Mouse (Mus musculus): ENCODE data around the gene Cactin. TPM values are rescaled to one million over a fixed set of nuclear protein-coding genes. Genes with fewer than 3 reads are reported as not detected.

Gene Cactin
- total RNA-seq, 1 experiment from 2014 or later, result 35.1 TPM

DNA sequence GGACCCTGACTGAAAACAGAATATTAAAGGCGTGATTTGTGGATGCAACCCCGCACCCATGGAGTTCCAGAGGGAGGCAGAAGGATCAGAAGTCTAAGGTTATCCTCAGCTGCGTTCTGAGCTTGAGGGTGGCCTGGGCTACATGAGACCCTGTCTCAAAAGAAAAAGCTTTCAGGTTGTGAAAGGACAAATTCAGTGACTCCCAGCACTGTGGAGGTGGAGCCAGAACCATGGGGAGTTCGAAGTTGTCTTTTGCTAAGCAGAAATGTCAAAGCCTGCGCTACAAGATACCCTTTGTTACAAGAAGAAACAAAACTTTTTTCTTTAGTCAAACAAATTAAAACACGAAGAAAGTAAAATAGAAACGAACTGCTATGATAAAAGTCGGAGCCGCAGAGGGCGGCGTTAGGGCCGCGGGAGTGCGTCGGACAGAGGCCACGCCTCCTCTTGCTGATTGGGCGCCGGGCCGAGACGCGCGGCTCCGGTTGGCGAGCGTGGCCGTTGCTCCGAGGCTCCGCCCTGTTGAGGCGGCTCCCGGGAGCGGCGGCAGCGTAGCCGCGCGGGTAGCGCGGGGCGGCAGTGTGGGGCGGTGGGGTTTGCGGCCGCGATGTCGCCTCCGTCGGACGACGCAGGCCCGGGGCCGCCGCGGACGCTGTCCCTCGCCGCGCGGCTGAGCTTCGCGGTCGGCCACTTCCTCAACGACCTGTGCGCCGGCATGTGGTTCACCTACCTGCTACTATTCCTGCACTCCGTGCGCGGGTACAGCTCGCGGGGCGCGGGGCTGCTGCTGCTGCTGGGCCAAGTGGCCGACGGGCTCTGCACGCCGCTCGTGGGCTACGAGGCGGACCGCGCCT, 36.3 kb downstream of the Cactin start, which contains the start of gene Mfsd12:
Gene Mfsd12 (plus strand): TSS at position 501 of the 854 bp plus-strand sequence.
- peak; percentile 63 for ATAC-seq (replicated peaks; ENCODE audit: low read depth, poor library complexity, severe bottlenecking)

DNA sequence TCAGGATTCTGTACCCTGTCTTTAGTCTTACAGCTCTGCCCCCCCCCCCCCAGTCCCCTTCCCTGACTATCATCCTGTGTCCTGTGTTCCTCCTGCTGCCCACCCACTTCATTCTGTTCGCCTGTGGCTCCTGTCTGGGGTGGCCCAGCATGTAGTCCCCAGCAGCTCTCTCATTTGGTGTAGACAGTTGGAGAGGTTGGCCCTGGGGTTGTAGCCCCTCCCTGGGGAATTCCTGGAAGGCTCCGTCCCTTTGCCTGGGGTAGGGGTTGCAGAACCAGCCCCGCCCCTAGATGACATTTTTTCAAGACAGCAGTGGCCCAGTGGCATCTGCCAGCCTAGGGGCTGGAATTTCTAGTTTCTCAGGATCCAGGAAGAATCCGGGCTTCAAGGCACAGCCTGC, 37.3 kb downstream of the Cactin start:
- no peak for ATAC-seq (replicated peaks; ENCODE audit: low read depth, poor library complexity, severe bottlenecking)

DNA sequence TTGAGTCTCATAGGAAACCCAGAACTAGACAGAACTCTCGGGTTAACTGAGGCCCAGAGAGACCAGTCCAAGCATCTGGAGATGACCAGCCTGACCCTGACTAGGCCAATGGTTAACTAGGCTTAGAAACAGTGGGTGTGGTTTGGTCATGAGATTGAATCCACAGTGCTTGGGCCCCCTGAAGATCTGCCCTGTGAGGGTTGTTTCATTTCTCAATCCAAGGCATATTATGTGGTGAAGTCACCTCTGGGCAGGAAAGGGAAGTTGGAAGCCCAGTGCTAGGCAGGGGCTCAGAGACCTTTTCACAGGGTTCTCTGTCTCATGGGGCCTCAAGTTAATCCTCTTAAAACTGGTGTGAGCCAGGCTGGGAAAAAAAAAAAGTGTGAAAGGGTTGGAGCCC, 37.9 kb downstream of the Cactin start:
- ATAC-seq (replicated peaks; ENCODE audit: low read depth, poor library complexity, severe bottlenecking), result peak; percentile 50

DNA sequence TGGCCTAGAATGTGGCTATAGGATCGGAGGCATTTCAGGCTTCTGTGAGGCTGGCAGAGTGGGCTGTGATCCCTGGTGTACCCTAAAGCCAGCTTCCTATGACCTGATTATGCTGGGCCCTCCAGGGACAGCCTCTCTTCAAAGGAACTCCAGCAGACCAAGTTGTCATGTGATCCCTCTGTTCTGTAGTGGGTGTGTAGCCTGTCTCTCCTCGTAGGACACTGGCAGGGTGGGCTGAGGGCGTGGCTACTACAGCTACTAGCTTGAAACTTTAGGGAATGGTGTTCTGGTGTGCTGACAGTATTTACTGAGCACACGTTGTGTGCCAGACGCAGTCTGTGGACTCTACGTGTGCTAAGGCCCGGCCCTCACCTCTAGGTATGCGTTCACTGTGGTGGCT, 39.8 kb downstream of the Cactin start:
- no peak for ATAC-seq (replicated peaks; ENCODE audit: low read depth, poor library complexity, severe bottlenecking)

DNA sequence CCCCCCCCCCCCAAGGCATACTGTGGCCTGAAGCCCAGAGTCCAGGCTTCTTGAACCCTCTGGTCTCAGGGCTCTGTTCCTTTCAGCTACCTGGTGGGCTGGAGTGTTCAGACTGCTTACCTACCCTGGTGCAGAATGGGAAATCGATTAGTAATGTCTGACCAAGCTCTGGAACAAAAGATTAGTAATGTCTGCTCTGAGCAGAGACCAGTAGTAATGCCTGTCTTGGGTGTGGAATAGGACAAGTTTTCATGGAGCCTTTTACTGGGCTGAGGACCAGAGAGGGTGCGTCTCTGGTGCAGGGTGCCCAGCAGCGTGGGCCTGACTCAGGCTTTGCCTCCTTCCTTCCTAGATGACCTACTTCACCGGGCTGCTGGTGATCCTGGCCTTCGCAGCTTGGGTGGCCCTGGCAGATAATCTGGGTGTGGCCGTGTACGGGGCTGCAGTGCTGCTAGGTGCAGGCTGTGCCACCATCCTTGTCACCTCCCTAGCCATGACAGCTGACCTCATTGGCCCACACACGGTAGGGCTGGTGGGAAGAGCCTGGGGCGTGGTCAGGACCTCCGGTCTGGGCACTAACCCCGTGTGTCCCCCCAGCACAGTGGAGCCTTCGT, 41.5 kb downstream of the Cactin start:
- no peak for ATAC-seq (replicated peaks; ENCODE audit: low read depth, poor library complexity, severe bottlenecking)

DNA sequence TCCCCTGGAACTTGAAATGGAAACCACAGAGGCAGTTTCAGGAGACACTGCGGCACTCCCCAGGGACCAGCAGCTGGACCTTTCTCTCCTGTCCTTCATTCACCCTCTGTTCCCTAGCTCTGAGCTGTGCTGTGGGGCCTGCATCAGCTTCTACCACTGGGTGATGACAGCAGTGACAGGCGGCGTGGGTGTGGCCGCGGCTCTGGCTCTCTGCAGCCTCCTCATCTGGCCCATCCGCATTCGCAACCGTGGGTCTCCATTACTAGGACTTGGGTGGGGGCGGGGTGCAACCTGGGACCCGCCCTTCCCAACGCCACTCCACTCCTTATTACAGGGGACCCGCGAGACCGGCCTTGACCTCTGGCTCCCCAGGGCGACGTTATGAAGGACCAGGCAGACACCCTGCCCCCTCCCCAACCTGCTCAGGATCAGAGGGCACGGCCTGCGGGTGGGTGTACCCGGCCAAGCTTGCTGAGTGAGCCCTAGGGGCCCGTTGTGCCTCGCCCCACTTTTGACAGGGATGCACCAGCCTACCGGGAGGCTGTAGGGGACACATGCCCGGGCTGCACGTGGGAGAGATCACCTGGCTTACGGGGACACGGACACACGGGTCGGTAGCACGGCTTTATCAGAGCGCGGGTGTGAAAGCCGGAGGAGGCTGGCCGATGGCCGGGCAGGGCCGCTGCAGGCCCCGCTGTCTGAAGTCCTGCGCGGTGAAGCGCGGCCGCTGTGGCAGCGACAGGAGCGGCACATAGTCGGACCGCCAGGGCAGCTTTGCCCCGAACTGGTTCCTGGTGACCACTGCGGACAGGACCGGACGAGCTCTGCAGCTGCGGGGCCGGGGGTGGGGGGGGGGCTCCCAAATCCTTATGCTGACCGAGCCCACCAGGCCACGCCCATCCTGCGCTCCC, 42.8 kb downstream of the Cactin start:
- no peak for ATAC-seq (replicated peaks; ENCODE audit: low read depth, poor library complexity, severe bottlenecking)

DNA sequence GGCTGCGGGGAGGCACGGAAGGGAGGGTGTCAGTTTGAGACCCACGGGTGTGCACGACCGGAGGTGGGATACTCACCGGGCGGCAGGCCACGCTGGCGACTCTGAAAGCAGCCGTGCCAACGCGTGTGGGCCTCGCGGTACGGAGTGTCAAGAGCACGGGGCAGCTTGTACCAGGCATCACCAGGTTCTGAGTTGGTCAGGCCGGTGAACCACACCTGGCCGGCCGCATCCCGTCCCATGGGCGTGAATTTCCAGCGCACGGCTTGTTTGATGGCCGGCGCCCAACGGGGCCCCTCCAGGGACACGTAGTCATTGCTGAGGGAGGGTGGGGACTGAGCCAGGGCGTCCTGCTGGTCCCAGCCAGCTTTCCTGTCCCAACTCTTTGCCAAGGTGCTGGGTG, 43.8 kb downstream of the Cactin start:
- ATAC-seq (replicated peaks; ENCODE audit: low read depth, poor library complexity, severe bottlenecking), result no peak

DNA sequence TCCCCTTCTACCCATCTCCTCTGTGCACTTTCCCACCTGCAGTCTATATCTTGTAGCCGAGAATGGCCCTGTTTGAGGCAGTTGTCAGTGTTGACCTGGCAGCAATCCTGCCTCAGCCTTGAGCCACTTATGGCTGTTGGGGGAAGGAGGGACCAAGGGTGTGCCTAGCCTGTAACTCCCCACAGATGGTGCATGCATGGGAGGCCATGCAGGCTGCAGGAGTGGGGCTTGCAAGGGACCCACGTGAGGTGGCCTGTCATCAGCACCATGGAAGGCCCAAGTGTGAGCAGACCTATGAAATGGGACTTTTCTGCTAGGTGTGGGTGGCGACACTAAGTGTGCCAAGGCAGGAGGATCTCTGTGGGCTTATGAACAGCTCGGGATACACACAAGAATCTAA, 44.2 kb downstream of the Cactin start:
- no peak for ATAC-seq (replicated peaks; ENCODE audit: low read depth, poor library complexity, severe bottlenecking)

DNA sequence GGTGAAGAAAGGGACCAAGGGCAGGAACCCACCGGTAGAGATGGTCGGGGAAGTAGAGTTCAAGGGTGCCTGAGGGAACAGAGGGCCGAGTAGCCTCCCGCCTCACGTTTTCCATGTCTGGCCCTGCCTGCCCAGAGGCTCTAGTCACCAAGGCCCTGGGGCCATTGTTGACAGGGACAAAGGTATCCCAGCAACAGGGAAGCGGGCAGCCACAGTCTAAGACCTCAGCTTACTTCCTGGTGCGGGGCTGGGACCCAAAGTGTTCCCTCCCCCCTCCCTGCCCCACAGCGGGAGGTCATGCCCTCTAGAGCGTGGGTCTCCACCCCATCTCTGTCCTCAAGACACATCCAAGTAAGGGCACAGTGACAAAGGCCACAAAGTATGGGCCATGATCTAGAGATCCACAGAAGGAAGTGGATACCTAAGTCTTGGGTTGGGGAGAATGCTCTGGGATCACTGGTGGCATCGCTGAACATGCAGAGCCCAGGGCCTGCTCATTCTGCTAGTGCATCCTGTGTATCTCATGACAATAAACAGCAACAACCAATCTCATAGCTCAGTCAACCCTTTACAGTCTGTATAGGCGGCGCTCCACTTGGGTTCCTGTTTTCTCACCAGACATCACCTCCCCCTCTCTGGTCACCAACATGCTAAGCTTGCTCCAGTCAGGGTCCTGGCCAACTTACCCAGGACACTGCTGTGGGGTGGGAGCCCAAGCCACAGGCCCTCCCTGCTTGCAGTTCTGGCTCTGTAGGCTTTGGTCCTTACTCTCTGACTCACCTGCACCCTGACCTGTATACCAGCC, 45.0 kb downstream of the Cactin start, which contains the start of gene 4930404N11Rik:
Gene 4930404N11Rik (minus strand): TSS at position 145 of the 805 bp plus-strand sequence.
- ATAC-seq (replicated peaks; ENCODE audit: low read depth, poor library complexity, severe bottlenecking), result peak; percentile 29

DNA sequence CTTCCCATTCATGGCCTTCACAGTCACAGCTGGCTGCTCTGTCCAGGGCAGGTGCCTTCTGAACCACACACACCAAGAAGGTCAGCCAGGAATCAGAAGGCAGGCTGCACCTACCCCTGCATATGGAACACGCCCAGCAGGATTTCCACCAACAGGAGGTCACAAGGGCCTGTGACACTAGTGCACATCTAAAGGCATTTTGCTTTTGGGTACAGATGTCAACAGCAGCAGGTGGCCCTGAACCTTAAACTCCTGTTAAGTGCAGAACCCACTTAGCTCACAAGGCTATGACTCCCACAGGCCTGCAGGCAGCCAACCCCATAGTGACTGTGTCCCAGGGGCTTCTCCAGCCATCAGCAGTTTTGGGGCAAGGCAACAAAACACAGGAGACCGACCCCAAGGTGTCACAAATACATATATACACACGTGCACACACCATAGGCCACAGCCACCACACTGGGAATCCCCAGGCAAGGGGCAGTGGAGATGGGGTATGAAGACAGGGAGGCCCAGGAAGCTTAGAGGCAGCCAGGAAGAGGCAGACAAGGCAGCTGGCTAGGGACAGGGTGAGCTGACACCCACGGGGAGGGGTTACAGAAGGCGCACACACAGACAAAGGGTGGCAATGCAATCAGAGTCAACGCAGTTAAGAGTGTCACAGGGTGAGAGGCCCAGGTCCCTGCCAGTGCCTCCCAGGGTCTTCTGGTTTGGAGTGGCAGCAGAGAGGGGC, 45.7 kb downstream of the Cactin start:
- ATAC-seq (replicated peaks; ENCODE audit: low read depth, poor library complexity, severe bottlenecking), result no peak

DNA sequence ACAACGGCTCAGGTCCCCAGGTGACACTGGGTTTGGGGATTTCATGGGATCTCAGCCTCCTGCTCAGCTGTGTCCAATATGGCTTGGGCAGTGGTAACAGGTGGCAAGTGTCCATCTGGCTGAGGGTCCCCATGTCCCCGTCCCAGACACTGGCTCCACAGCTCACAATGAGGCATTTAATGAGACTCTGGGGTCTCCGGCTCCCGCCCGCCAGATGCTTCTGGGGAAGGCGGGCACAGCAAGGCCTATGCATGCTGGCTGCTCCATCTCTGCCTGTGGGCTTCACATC, 46.2 kb downstream of the Cactin start:
- ATAC-seq (replicated peaks; ENCODE audit: low read depth, poor library complexity, severe bottlenecking), result no peak

DNA sequence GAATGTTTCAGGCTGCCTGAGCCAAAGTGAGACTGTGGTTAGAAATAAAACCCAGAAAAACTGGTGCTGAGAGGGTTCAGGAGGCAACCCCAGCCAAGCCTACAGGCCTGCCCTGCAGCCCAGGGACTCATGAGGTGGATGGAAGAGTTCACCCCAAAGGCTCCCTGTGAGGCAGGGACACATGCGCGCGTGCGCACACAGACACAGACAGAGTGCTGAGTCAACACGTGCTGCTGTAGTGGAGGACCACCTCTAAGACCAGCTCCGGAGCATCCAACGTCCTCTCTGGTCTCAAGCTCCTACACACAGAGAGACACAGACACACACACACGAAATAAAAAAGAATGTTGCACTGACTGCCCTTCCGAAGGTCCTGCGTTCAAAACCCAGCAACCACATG, 54.4 kb downstream of the Cactin start:
- no peak for ATAC-seq (replicated peaks; ENCODE audit: low read depth, poor library complexity, severe bottlenecking)

Other genes with a start within 250 kb of the Cactin start
- 0.18 and 0.58 TPM in 2 replicates for gene Creb3l3, start 222.2 kb upstream of the Cactin start, total RNA-seq (2017)
- 56.2 and 61.8 TPM in 2 replicates for gene Map2k2, start 215.2 kb upstream of the Cactin start, total RNA-seq (2017)
- gene Zbtb7a, start 185.9 kb upstream of the Cactin start, total RNA-seq (2017), result 13.1 and 14.5 TPM in 2 replicates
- 8.4 and 17.5 TPM in 2 replicates for gene Pias4, start 153.2 kb upstream of the Cactin start, total RNA-seq (2017)
- 1,623 and 1,948 TPM in 2 replicates for gene Eef2, start 144.5 kb upstream of the Cactin start, total RNA-seq (2017)
- gene Dapk3, start 138.1 kb upstream of the Cactin start, total RNA-seq (2017), result 14.3 and 29.8 TPM in 2 replicates
- not detected in 2 replicates for gene 4930442H23Rik, start 137.3 kb upstream of the Cactin start, total RNA-seq (2017)
- not detected in 2 replicates for gene Nmrk2, start 119.1 kb upstream of the Cactin start, total RNA-seq (2017)
- not detected in 2 replicates for gene Atcay, start 90.3 kb upstream of the Cactin start, total RNA-seq (2017)
- 0.19 TPM in 1 of 2 replicates, not detected in the other for gene Zfr2, start 87.9 kb upstream of the Cactin start, total RNA-seq (2017)
- gene Matk, start 68.2 kb upstream of the Cactin start, total RNA-seq (2017), result 19.7 and 20.3 TPM in 2 replicates
- 132 and 198 TPM in 2 replicates for gene Mrpl54, start 54.2 kb upstream of the Cactin start, total RNA-seq (2017)
- 12.1 and 14.5 TPM in 2 replicates for gene Apba3, start 54.1 kb upstream of the Cactin start, total RNA-seq (2017)
- 3.5 and 4.4 TPM in 2 replicates for gene Tjp3, start 29.5 kb upstream of the Cactin start, total RNA-seq (2017)
- gene Pip5k1c, start 28.1 kb upstream of the Cactin start, total RNA-seq (2017), result 24.4 and 36.8 TPM in 2 replicates
- gene Tbxa2r, start 7.6 kb downstream of the Cactin start, total RNA-seq (2017), result 3.4 and 4.2 TPM in 2 replicates
- gene Gipc3, start 22.2 kb downstream of the Cactin start, total RNA-seq (2017), result not detected in 2 replicates
- 33.2 and 35.5 TPM in 2 replicates for gene Hmg20b, start 29.4 kb downstream of the Cactin start, total RNA-seq (2017)
- gene Mfsd12, start 36.4 kb downstream of the Cactin start, total RNA-seq (2017), result 8.7 and 17.4 TPM in 2 replicates
- 0.23 TPM in 1 of 2 replicates, not detected in the other for gene 4930404N11Rik, start 44.7 kb downstream of the Cactin start, total RNA-seq (2017)
- 21.9 and 24.8 TPM in 2 replicates for gene Fzr1, start 57.4 kb downstream of the Cactin start, total RNA-seq (2017)
- gene Dohh, start 63.3 kb downstream of the Cactin start, total RNA-seq (2017), result 34.7 and 50.7 TPM in 2 replicates
- 0.19 and 2.4 TPM in 2 replicates for gene Gm48551, start 63.4 kb downstream of the Cactin start, total RNA-seq (2017)
- 1.6 TPM in 1 of 2 replicates, not detected in the other for gene Gm48552, start 67.9 kb downstream of the Cactin start, total RNA-seq (2017)
- gene Smim24, start 71.9 kb downstream of the Cactin start, total RNA-seq (2017), result 5.0 and 13.2 TPM in 2 replicates
- 13.7 and 18.2 TPM in 2 replicates for gene Nfic, start 134.5 kb downstream of the Cactin start, total RNA-seq (2017)
- 0.14 TPM in 1 of 2 replicates, not detected in the other for gene Celf5, start 161.6 kb downstream of the Cactin start, total RNA-seq (2017)
- 46.6 and 52.9 TPM in 2 replicates for gene Ncln, start 175.3 kb downstream of the Cactin start, total RNA-seq (2017)
- 10.3 and 14.4 TPM in 2 replicates for gene S1pr4, start 179.0 kb downstream of the Cactin start, total RNA-seq (2017)
- 30.6 and 39.1 TPM in 2 replicates for gene Gna15, start 203.1 kb downstream of the Cactin start, total RNA-seq (2017)
- 5.0 and 5.7 TPM in 2 replicates for gene Gna11, start 224.1 kb downstream of the Cactin start, total RNA-seq (2017)
- 134 and 183 TPM in 2 replicates for gene Aes, start 238.4 kb downstream of the Cactin start, total RNA-seq (2017)